Comparison of ENCODE assay signal across 8 mouse cellular contexts in the genomic region with DNA sequence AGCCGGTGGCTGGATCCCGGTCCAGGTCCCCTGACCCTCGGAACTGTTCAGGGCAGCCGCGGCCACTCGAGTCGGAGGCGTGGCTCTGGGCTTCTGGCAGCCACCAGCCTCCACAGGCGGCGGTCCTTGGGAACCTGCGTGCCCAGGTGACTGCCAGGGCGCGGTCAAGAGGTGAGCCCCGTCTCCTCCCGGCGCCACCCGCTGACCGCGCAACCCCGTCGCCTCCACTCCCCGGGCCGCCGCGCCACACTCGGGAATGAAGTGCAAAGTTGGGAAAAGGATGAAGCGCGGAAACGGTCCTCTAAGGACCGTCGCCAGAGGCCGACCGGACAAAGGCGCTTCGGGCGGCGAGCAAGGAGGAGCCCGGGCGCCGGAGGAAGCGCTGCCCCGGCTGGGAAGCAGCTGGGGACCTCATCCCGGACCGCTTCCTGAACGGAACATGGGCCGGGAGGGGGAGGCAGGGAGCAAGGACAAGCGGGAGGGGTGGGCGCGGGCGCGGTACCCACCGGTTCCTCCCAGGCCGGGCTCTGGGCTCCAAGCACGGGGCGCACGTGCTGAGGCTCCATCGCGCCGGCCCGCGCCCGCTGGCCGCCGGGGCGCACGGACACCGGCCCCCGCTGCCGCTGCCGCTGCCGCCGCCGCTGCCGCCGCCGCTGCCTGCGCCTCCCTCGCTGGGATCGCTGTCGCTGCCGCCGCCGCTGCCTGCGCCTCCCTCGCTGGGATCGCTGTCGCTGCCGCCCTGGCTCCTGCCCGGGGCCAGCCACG. TPM values are rescaled to one million over a fixed set of nuclear protein-coding genes. Genes with fewer than 3 reads are reported as not detected.
DNase-seq lines count a peak whose midpoint lies in the region; ATAC-seq lines count a peak whose summit lies in the region.

No protein-coding gene starts in this region.

- H3K9me3 ChIP-seq in embryonic facial prominence, embryonic 10.5 days, result no peaks in the 10 kb centered on the region
- no peaks in the 10 kb centered on the region for H3K9me3 ChIP-seq in heart, embryonic 13.5 days
- no peaks in the 10 kb centered on the region for H3K9me3 ChIP-seq in kidney, embryonic 16.5 days (ENCODE audit: low read length)

- DNase-seq in B cell, adult 2 months, result peak; percentile 31 to 32
- peak; percentile 61 for DNase-seq in NIH3T3 (ENCODE audit: low read depth)
- peak; percentile 68 for DNase-seq in embryonic facial prominence, embryonic 10.5 days (ENCODE audit: low spot score)
- DNase-seq in lung, postnatal 10 days, result peak; percentile 76
- peak; percentile 24 for DNase-seq in splenic B cell, adult 2 months (ENCODE audit: low read depth, low spot score)

- peak overlapping the region; percentile 89 for H3K27ac ChIP-seq in embryonic facial prominence, embryonic 10.5 days (replicated peaks)
- peak overlapping the region; percentile 78 for H3K27ac ChIP-seq in heart, embryonic 13.5 days (replicated peaks)
- H3K27ac ChIP-seq in kidney, embryonic 16.5 days (ENCODE audit: low read length), result peak overlapping the region; percentile 84

- H3K36me3 ChIP-seq in embryonic facial prominence, embryonic 10.5 days (replicated peaks), result no peaks in the 10 kb centered on the region
- H3K36me3 ChIP-seq in heart, embryonic 13.5 days, result no peaks in the 10 kb centered on the region
- H3K36me3 ChIP-seq in kidney, embryonic 16.5 days (ENCODE audit: insufficient read depth, low read length), result no peaks in the 10 kb centered on the region
- H3K36me3 ChIP-seq in splenic B cell, adult 2 months (ENCODE audit: control insufficient read depth, insufficient read depth, low read length, poor library complexity, severe bottlenecking), result no peaks in the 10 kb centered on the region

- peak overlapping the region; percentile 98 for H3K4me2 ChIP-seq in heart, embryonic 13.5 days
- H3K4me2 ChIP-seq in kidney, embryonic 16.5 days (replicated peaks; ENCODE audit: low read depth, low read length), result peak overlapping the region; percentile 96

- H3K4me1 ChIP-seq in embryonic facial prominence, embryonic 10.5 days, result peaks cover 23% of the 10 kb centered on the region
- peaks cover 25% of the 10 kb centered on the region for H3K4me1 ChIP-seq in heart, embryonic 13.5 days
- H3K4me1 ChIP-seq in kidney, embryonic 16.5 days (ENCODE audit: insufficient read depth, low read length), result peaks cover 11% of the 10 kb centered on the region; the same call in 1 of the 2 replicates

- H3K27me3 ChIP-seq in embryonic facial prominence, embryonic 10.5 days (replicated peaks; ENCODE audit: low read depth, poor library complexity, severe bottlenecking), result peaks cover 82% of the 10 kb centered on the region
- H3K27me3 ChIP-seq in heart, embryonic 13.5 days (replicated peaks), result peaks cover 3% of the 10 kb centered on the region; the same call in 1 of the 2 replicates
- 0 out of 2 replicates have a peak, but pooled peaks cover 3% of the 10 kb centered on the region for H3K27me3 ChIP-seq in kidney, embryonic 16.5 days (ENCODE audit: insufficient read depth, low read length)
- H3K27me3 ChIP-seq in splenic B cell, adult 2 months (ENCODE audit: control insufficient read depth, insufficient read depth, low read length, poor library complexity, severe bottlenecking), result no peaks in the 10 kb centered on the region; the same call in 1 of the 2 replicates

- peak overlapping the region; percentile 93 for H3K9ac ChIP-seq in heart, embryonic 13.5 days
- H3K9ac ChIP-seq in kidney, embryonic 16.5 days (replicated peaks; ENCODE audit: low read length), result peak overlapping the region; percentile 83

- no peak for ATAC-seq in heart, embryonic 13.5 days (ENCODE audit: extremely low read depth, insufficient number of reproducible peaks, low FRiP score, low TSS enrichment)
- peak; percentile 62; the same call in 1 of the 2 replicates for ATAC-seq in kidney, embryonic 16.5 days (ENCODE audit: low FRiP score, low TSS enrichment)
- no peak for ATAC-seq in monocyte, adult 5-6 weeks (replicated peaks; ENCODE audit: insufficient number of reproducible peaks, low FRiP score, low TSS enrichment, poor library complexity, severe bottlenecking)

- WGBS in embryonic facial prominence, embryonic 10.5 days, result under 1% methylated on average over 89 of the region's 90 CpGs
- under 1% methylated on average over 48 of the region's 90 CpGs for WGBS in heart, embryonic 13.5 days
- WGBS in kidney, embryonic 16.5 days, result under 1% methylated on average over 50 of the region's 90 CpGs

- H3K4me3 ChIP-seq in embryonic facial prominence, embryonic 10.5 days, result peak overlapping the region; percentile 76
- peak overlapping the region; percentile 87 for H3K4me3 ChIP-seq in heart, embryonic 13.5 days
- H3K4me3 ChIP-seq in kidney, embryonic 16.5 days (ENCODE audit: low read length), result peak overlapping the region; percentile 83

RNA-seq across cellular contexts. Expression of gene Dgkh, which starts 0.5 kb away (rescaled TPM):
- 0.81 and 0.84 TPM in 2 replicates for polyA plus RNA-seq in embryonic facial prominence, embryonic 10.5 days (2016; fragmentation: Nextera tagmentation; extraction: Ambion mirVana)
- polyA plus RNA-seq in heart, embryonic 13.5 days (2015; fragmentation: Nextera tagmentation; extraction: Ambion mirVana), result 1.2 and 1.5 TPM in 2 replicates
- polyA plus RNA-seq in kidney, embryonic 16.5 days (2015; fragmentation: Nextera tagmentation; extraction: Ambion mirVana), result 1.9 and 2.1 TPM in 2 replicates
- 13.9 to 19.2 TPM (median 17.9 TPM) in 3 replicates for total RNA-seq in monocyte, adult 5-6 weeks (2017)

Comparison
In these comparisons a context has a peak if more than half of its experiments do, and no peak if none do; other contexts are left out.
1. DNase-seq: peak in every context shown above with its lines; median percentile 76 in lung, postnatal 10 days; 68 in embryonic facial prominence, embryonic 10.5 days; 61 in NIH3T3; 32 in B cell, adult 2 months; 24 in splenic B cell, adult 2 months.